Mouse (Mus musculus) MEL (cell line): ENCODE results near the gene Prrc2b. TPM values are rescaled to one million over a fixed set of nuclear protein-coding genes. Genes with fewer than 3 reads are reported as not detected.

Source experiments
- DNase-seq: peaks from one replicate; pipeline ENCODE4 v3.0.0; 2011; ENCODE audit warnings: low read depth, low spot score
- H3K27ac ChIP-seq: 2 replicates; pipeline ENCODE4 v1.5.1; 2012; ENCODE audit warnings: low read depth, mild to moderate bottlenecking, control low read depth, low read length, moderate library complexity; ENCODE audit not compliant: control insufficient read depth
- H3K27me3 ChIP-seq, 2 experiments: fragments of 150-350 bp in 1 of 2; sonication (generic) in 1 of 2; 2 replicates each; pipeline ENCODE4 v1.6.1; 2012; ENCODE audit warnings: low read length in 2 of 2, mild to moderate bottlenecking in 2 of 2, improper control_type of control experiment in 1 of 2, moderate library complexity in 1 of 2; ENCODE audit not compliant: insufficient read depth in 2 of 2, control insufficient read depth in 1 of 2
- H3K36me3 ChIP-seq, 2 experiments: 2 replicates each; pipeline ENCODE4 v1.6.1; 2012 to 2014; ENCODE audit warnings: low read length in 2 of 2, improper control_type of control experiment in 1 of 2, inconsistent platforms in 1 of 2, mild to moderate bottlenecking in 1 of 2; ENCODE audit not compliant: insufficient read depth in 2 of 2, control insufficient read depth in 1 of 2
- H3K4me1 ChIP-seq, 2 experiments: fragments of 150-350 bp in 1 of 2; sonication (generic) in 1 of 2; 2 replicates each; pipeline ENCODE4 v1.6.1; 2012; ENCODE audit warnings: low read length in 2 of 2, improper control_type of control experiment in 1 of 2, mild to moderate bottlenecking in 1 of 2; ENCODE audit not compliant: insufficient read depth in 2 of 2, control insufficient read depth in 1 of 2
- H3K4me3 ChIP-seq, 2 experiments: fragments of 150-350 bp in 1 of 2; sonication (generic) in 1 of 2; 2 replicates each; pipeline ENCODE4 v1.5.1; 2012; ENCODE audit warnings: low read depth in 2 of 2, low read length in 2 of 2, mild to moderate bottlenecking in 2 of 2, moderate library complexity in 2 of 2, control low read depth in 1 of 2, improper control_type of control experiment in 1 of 2; ENCODE audit not compliant: control insufficient read depth in 1 of 2, insufficient read depth in 1 of 2
- H3K79me2 ChIP-seq: 2 replicates; pipeline ENCODE4 v1.6.1; 2012; ENCODE audit warnings: mild to moderate bottlenecking, low read length, moderate library complexity; ENCODE audit not compliant: control insufficient read depth, poor library complexity, insufficient read depth
- H3K9ac ChIP-seq: 2 replicates; pipeline ENCODE4 v1.6.1; 2012; ENCODE audit warnings: low read depth, mild to moderate bottlenecking, control low read depth, low read length, moderate library complexity; ENCODE audit not compliant: control insufficient read depth, poor library complexity, severe bottlenecking
- H3K9me3 ChIP-seq: fragments of 150-350 bp; sonication (generic); replicated peaks from 2 replicates; pipeline ENCODE4 v1.6.1; 2012; ENCODE audit warnings: mild to moderate bottlenecking, low read length, improper control_type of control experiment, moderate library complexity; ENCODE audit not compliant: insufficient read depth
- CTCF ChIP-seq, 3 experiments: IDR thresholded peaks in 2 of 3; conservative IDR thresholded peaks in 1 of 3; 2 replicates each; pipeline ENCODE4 v1.5.1; 2011 to 2012; ENCODE audit warnings: low read length in 3 of 3, low read depth in 2 of 3, mild to moderate bottlenecking in 2 of 3, improper control_type of control experiment in 1 of 3, inconsistent platforms in 1 of 3, mixed read lengths in 1 of 3, moderate library complexity in 1 of 3; ENCODE audit not compliant: control insufficient read depth in 1 of 3, insufficient read depth in 1 of 3, poor library complexity in 1 of 3, severe bottlenecking in 1 of 3
- E2F4 ChIP-seq: IDR thresholded peaks from 2 replicates; pipeline ENCODE4 v1.6.1; 2011; ENCODE audit warnings: low read depth, low read length, improper control_type of control experiment, borderline replicate concordance
- ELF1 ChIP-seq: IDR thresholded peaks from 2 replicates; pipeline ENCODE4 v1.6.1; 2014; ENCODE audit warnings: low read depth, mild to moderate bottlenecking, inconsistent platforms, low read length, improper control_type of control experiment, moderate library complexity
- EP300 ChIP-seq, 2 experiments: IDR thresholded peaks; 2 replicates each; pipeline ENCODE4 v1.6.1; 2011; ENCODE audit warnings: improper control_type of control experiment in 2 of 2, low read length in 2 of 2, low read depth in 1 of 2, mild to moderate bottlenecking in 1 of 2
- ETS1 ChIP-seq: IDR thresholded peaks from 2 replicates; pipeline ENCODE4 v1.6.1; 2012; ENCODE audit warnings: low read depth, mild to moderate bottlenecking, inconsistent platforms, low read length, improper control_type of control experiment, moderate library complexity
- GABPA ChIP-seq: IDR thresholded peaks from 2 replicates; pipeline ENCODE4 v1.6.1; 2012; ENCODE audit warnings: low read depth, mild to moderate bottlenecking, inconsistent platforms, low read length, improper control_type of control experiment, moderate library complexity
- KAT2A ChIP-seq: conservative IDR thresholded peaks from 2 replicates; pipeline ENCODE4 v1.6.1; 2012; ENCODE audit warnings: low read depth, low read length, improper control_type of control experiment, inconsistent platforms
- MAFK ChIP-seq: IDR thresholded peaks from 2 replicates; pipeline ENCODE4 v1.6.1; 2011; ENCODE audit warnings: low read depth, mild to moderate bottlenecking, low read length, improper control_type of control experiment, borderline replicate concordance
- MAZ ChIP-seq: IDR thresholded peaks from 2 replicates; pipeline ENCODE4 v1.6.1; 2012; ENCODE audit warnings: low read depth, mild to moderate bottlenecking, inconsistent platforms, low read length, improper control_type of control experiment
- MXI1 ChIP-seq: IDR thresholded peaks from 2 replicates; pipeline ENCODE4 v1.6.1; 2011; ENCODE audit warnings: mild to moderate bottlenecking, low read depth, low read length, improper control_type of control experiment
- MYB ChIP-seq: IDR thresholded peaks from 2 replicates; pipeline ENCODE4 v1.6.1; 2011; ENCODE audit warnings: mild to moderate bottlenecking, low read depth, low read length, improper control_type of control experiment
- NELFE ChIP-seq: IDR thresholded peaks from 2 replicates; pipeline ENCODE4 v1.6.1; 2011; ENCODE audit warnings: low read depth, low read length, improper control_type of control experiment
- NRF1 ChIP-seq: IDR thresholded peaks from 2 replicates; pipeline ENCODE4 v1.6.1; 2014; ENCODE audit warnings: low read depth, mild to moderate bottlenecking, inconsistent platforms, low read length, improper control_type of control experiment, moderate library complexity; ENCODE audit not compliant: poor library complexity, insufficient read depth, severe bottlenecking
- POLR2AphosphoS5 ChIP-seq: IDR thresholded peaks from 2 replicates; pipeline ENCODE4 v1.6.1; 2012; ENCODE audit warnings: low read depth, borderline replicate concordance, mild to moderate bottlenecking, inconsistent platforms, low read length, moderate library complexity, mixed read lengths
- RCOR1 ChIP-seq: IDR thresholded peaks from 2 replicates; pipeline ENCODE4 v1.6.1; 2012; ENCODE audit warnings: low read depth, mild to moderate bottlenecking, inconsistent platforms, low read length, improper control_type of control experiment
- SMC3 ChIP-seq: IDR thresholded peaks from 2 replicates; pipeline ENCODE4 v1.6.1; 2011; ENCODE audit warnings: low read depth, low read length, improper control_type of control experiment
- USF2 ChIP-seq, 2 experiments: IDR thresholded peaks; 2 replicates each; pipeline ENCODE4 v1.6.1; 2011 to 2012; ENCODE audit warnings: improper control_type of control experiment in 2 of 2, low read length in 2 of 2, borderline replicate concordance in 1 of 2, inconsistent platforms in 1 of 2, low read depth in 1 of 2, mild to moderate bottlenecking in 1 of 2; ENCODE audit not compliant: insufficient read depth in 1 of 2
- ZKSCAN1 ChIP-seq: IDR thresholded peaks from 2 replicates; pipeline ENCODE4 v1.6.1; 2012; ENCODE audit warnings: low read depth, mild to moderate bottlenecking, inconsistent platforms, low read length, improper control_type of control experiment, moderate library complexity
- ZNF384 ChIP-seq: IDR thresholded peaks from 2 replicates; pipeline ENCODE4 v1.6.1; 2012; ENCODE audit warnings: low read depth, mild to moderate bottlenecking, inconsistent platforms, low read length, improper control_type of control experiment
- polyA plus RNA-seq, 2 experiments: library from polyadenylated mRNA; stranded (reverse) in 1 of 2; unstranded in 1 of 2; fragments of >175 nt in 1 of 2; fragments of >200 nt in 1 of 2; gene quantifications; 2 replicates each; pipeline versions ENCODE4 v1.2.1 to v1.2.4; 2012; ENCODE audit warnings: low replicate concordance in 2 of 2, low read depth in 1 of 2; ENCODE audit not compliant: insufficient read length in 2 of 2, insufficient read depth in 1 of 2, missing spikeins in 1 of 2
- total RNA-seq: library from RNA; depleted of rRNA; stranded (reverse); fragments of 300-350 nt; gene quantifications from 2 replicates; pipeline ENCODE4 v1.2.3, GENCODE M21; 2012

Prrc2b gene
- total and polyA plus RNA-seq, 3 experiments = 14.8 to 42.9 (median 42.2) TPM

GRCm38 (mm10) chr2:32203853-32204252, 53.0 kb downstream of the Prrc2b start:
- no peaks in the 10 kb centered on the region for H3K4me1 ChIP-seq
- no peaks in the 10 kb centered on the region for H3K9me3 ChIP-seq
- H3K79me2 ChIP-seq = no peaks in the 10 kb centered on the region
- H3K9ac ChIP-seq = no peak overlapping the region
- H3K4me3 ChIP-seq = no peak overlapping the region
- peaks cover 0 to 6% of the 10 kb centered on the region in 2 experiments; a peak in 2 of 4 replicates for H3K36me3 ChIP-seq
- H3K27ac ChIP-seq = no peak overlapping the region
- no peak for TF ChIP-seq ZNF384
- TF ChIP-seq, all 39 proteins: peak for 0
- H3K27me3 ChIP-seq = no peaks in the 10 kb centered on the region
- no peak for DNase-seq

DNA sequence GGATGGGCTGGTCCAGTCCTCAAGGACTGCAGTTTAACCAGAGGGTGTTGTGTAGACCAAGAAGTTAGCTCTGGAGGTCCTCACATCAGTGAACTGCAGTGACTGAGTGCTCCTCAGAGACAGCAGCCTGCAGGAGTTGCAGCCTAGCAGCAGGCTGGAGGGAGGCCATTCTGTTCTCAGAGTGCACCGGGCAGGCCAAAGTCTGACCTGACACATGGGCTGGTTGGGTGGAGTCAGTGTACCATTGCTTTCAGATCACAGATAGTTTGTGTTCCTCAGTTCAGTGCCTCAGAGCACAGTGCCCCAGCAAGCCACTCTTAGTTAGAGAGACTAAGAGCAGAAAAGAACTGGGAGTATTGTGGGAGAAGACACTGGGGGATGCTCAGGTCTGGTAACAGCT, 56.8 kb downstream of the Prrc2b start:
- Histone ChIP-seq H3K4me3 (no peak overlapping the region), H3K9me3 (no peaks in the 10 kb centered on the region)

GRCm38 (mm10) chr2:32211689-32212088, 60.8 kb downstream of the Prrc2b start:
- no peak overlapping the region for H3K9ac ChIP-seq
- no peak overlapping the region for H3K27ac ChIP-seq
- H3K27me3 ChIP-seq = no peaks in the 10 kb centered on the region
- no peaks in the 10 kb centered on the region for H3K4me1 ChIP-seq
- no peaks in the 10 kb centered on the region; the same call in 1 of the 2 replicates for H3K79me2 ChIP-seq
- no peaks in the 10 kb centered on the region for H3K9me3 ChIP-seq
- no peak for TF ChIP-seq SMC3
- no peak for TF ChIP-seq EP300 (IDR thresholded peaks at IDR 0.05; ENCODE audit: low read depth in 1 of 2, low read length in 2 of 2)
- no peak for TF ChIP-seq ZKSCAN1
- no peak for TF ChIP-seq MAZ
- no peak for TF ChIP-seq USF2 (IDR thresholded peaks at IDR 0.05; ENCODE audit: borderline replicate concordance in 1 of 2, insufficient read depth in 1 of 2, low read depth in 1 of 2, low read length in 2 of 2)
- no peak for TF ChIP-seq E2F4
- TF ChIP-seq MYB = no peak
- TF ChIP-seq, all 39 proteins: peak for 0
- no peak for DNase-seq
- peaks cover 0 to 11% of the 10 kb centered on the region in 2 experiments; a peak in 2 of 4 replicates for H3K36me3 ChIP-seq
- no peak overlapping the region for H3K4me3 ChIP-seq

More for the DNA sequence above, 56.8 kb downstream of the Prrc2b start:
- H3K4me1 ChIP-seq = no peaks in the 10 kb centered on the region
- H3K79me2 ChIP-seq = no peaks in the 10 kb centered on the region; the same call in 1 of the 2 replicates
- TF ChIP-seq E2F4 = no peak
- TF ChIP-seq ETS1 = no peak
- TF ChIP-seq POLR2AphosphoS5 = no peak
- TF ChIP-seq MAFK = no peak
- no peak for TF ChIP-seq ELF1
- TF ChIP-seq KAT2A = no peak
- no peak for TF ChIP-seq ZKSCAN1
- TF ChIP-seq MXI1 = no peak
- no peak for TF ChIP-seq RCOR1
- TF ChIP-seq NELFE = no peak
- no peak for TF ChIP-seq GABPA
- no peak for TF ChIP-seq NRF1
- TF ChIP-seq CTCF (IDR thresholded peaks at IDR 0.05 in 2 of 3, conservative IDR thresholded peaks at IDR 0.05 in 1 of 3; ENCODE audit: control insufficient read depth in 1 of 3, insufficient read depth in 1 of 3, low read depth in 2 of 3, low read length in 3 of 3, poor library complexity in 1 of 3, severe bottlenecking in 1 of 3) = no peak
- H3K27ac ChIP-seq = no peak overlapping the region
- H3K9ac ChIP-seq = no peak overlapping the region
- H3K36me3 ChIP-seq = peaks cover 0 to 14% of the 10 kb centered on the region in 2 experiments; a peak in 2 of 4 replicates
- H3K27me3 ChIP-seq = no peaks in the 10 kb centered on the region
- no peak for DNase-seq
